8 mouse cellular contexts compared by ENCODE assay signal in genomic region chr17:88065801-88066646, GRCm38 (mm10). TPM values are rescaled to one million over a fixed set of nuclear protein-coding genes. Genes with fewer than 3 reads are reported as not detected.
DNase-seq lines count a peak whose midpoint lies in the region; ATAC-seq lines count a peak whose summit lies in the region.

No protein-coding gene starts in this region.

- H3K27me3 ChIP-seq in hindbrain, embryonic 12.5 days, result no peaks in the 10 kb centered on the region

- H3K9me3 ChIP-seq in hindbrain, embryonic 12.5 days (replicated peaks), result no peaks in the 10 kb centered on the region

- H3K27ac ChIP-seq in hindbrain, embryonic 12.5 days, result peak overlapping the region; percentile 100

- peak; percentile 95 for DNase-seq in NIH3T3 (ENCODE audit: low read depth)
- peak; percentile 92 to 95 for DNase-seq in cerebellum, postnatal 10 days
- peak; percentile 88 to 90 for DNase-seq in frontal cortex, postnatal 10 days (ENCODE audit: low spot score in 2 of 2)
- peak; percentile 86 to 93 for DNase-seq in layer of hippocampus, postnatal 14 days (ENCODE audit: low spot score in 2 of 2)
- peak; percentile 89 for DNase-seq in lung, postnatal 14 days
- DNase-seq in retina, adult 2 months (ENCODE audit: low read depth, low spot score), result peak; percentile 81
- DNase-seq in thymus, postnatal 36 days, result peak; percentile 86 to 92

- H3K4me2 ChIP-seq in hindbrain, embryonic 12.5 days (replicated peaks), result peak overlapping the region; percentile 55

- WGBS in hindbrain, embryonic 12.5 days, result under 1% methylated on average over 33 of the region's 57 CpGs

- no peaks in the 10 kb centered on the region for H3K36me3 ChIP-seq in hindbrain, embryonic 12.5 days

- peak overlapping the region; percentile 100 for H3K9ac ChIP-seq in hindbrain, embryonic 12.5 days

- peaks cover 16% of the 10 kb centered on the region for H3K4me1 ChIP-seq in hindbrain, embryonic 12.5 days

- peak; percentile 98 for ATAC-seq in hindbrain, embryonic 12.5 days (ENCODE audit: low FRiP score)

- H3K4me3 ChIP-seq in hindbrain, embryonic 12.5 days, result peak overlapping the region; percentile 94

RNA-seq across cellular contexts. Expression of gene Fbxo11, which starts 0.9 kb away (rescaled TPM):
- polyA plus RNA-seq in hindbrain, embryonic 12.5 days (2016; fragmentation: Nextera tagmentation; extraction: Ambion mirVana), result 32.3 and 35.9 TPM in 2 replicates
- total RNA-seq in layer of hippocampus, postnatal 14 days (2021), result 100 to 1,000 TPM; 114 to 117 TPM

Comparison
In these comparisons a context has a peak if more than half of its experiments do, and no peak if none do; other contexts are left out.
1. Peak in every context shown above with its lines: DNase-seq, ATAC-seq, H3K4me3 ChIP-seq and H3K27ac ChIP-seq.